Mouse (Mus musculus): ENCODE results near the gene Pik3r4.

Pik3r4 gene

DNA sequence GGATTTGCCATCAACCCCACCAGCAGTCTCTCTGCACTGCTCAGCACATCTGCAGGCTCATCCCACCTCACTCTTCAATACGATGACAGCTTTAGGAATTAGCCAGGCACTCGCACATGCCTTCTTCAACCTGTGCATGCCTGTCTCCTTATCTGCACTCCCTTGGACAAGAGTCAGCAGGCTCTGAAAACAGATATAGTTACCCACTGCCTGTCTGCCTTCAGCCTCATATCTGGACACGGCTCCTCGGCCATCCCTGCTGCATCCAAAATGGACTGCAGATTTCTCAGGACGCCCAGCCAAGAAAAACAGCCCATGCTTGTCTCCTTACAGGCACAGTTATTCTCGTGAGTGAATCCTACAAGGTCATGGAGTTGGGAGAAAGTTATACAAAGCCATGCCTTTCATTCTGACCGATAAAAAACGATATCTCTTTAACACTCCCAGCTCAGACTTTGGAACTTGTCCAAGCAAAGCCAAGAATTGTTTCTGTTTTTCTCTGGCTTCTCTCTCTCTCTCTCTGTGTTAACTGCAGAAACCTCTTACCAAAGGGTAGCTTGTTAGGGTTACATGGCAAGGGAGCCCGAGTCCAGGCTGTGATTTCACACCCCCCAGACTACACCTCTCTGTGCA, 55.1 kb downstream of the Pik3r4 start:
- DNase-seq = no peak

DNA sequence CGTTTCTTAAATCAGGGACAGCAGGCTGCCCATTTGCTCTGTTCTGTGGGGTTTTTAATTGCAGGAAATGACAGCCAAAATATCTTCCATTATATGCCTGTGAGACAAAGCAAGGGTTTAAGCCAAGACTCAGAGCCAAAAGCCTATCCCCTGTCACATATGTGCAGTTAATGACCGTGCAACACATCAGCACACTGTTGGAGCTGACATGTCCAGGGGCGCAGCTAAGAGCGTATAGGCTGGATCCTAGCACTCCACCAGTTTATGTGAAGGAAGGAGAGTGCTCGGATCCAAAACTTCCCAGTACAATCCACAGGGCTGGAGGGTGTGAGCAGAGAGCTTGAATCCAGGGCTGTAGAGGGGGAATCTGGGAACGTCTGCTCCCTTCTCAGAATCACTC, 57.9 kb downstream of the Pik3r4 start:
- no peak for DNase-seq

DNA sequence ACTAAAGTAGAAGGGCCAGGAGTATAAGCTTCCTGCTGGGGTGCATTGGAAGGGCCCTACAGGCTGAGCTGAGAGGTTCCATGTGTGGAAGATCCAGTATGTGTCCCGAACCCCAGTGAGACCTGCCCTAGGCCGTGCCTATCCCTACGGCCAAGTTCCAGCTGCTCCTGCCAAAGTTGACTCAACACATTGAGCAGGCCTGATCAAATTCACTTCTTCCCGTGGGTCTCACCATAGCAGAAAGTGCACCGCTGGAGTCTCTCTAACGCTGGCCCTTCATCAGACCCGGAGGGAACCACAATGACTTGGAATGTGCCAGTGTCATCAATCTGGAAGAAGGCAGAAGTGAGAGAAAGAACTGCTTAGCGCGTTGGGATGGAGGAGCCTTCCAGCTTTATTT, 59.2 kb downstream of the Pik3r4 start:
- no peak for DNase-seq

DNA sequence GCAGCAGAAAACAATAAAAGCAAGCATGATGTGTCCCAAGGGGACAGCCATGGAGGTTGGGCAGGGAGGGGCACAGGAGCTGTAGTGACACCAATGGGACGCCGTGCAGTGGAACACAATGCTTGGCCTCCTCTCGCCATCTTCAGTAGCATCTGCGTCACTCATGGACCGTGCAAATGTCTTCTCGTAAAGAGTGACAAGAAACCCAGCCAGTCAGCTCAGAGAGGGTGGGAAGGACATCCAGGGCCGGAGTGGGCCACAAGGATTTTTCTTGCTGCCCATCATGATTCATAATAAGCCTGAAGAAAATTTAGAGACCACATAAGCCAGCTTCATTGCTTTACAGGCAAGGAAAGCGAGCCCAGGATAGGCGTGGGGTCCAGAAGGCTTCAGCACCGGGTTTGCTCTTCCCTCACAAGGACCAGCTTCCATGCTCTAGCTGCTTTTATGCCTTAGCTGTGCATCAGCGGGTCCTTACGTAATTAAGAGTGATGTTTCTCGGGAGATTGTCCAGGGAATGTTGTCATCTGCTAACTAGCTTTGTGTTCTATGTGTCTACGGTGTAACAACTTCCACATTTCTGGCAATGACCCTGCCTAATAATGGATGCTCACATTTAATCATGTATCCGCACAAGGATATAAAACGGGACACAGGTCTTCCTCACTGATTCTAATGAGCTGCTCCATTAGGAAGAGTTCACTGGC, 61.6 kb downstream of the Pik3r4 start:
- DNase-seq = no peak

DNA sequence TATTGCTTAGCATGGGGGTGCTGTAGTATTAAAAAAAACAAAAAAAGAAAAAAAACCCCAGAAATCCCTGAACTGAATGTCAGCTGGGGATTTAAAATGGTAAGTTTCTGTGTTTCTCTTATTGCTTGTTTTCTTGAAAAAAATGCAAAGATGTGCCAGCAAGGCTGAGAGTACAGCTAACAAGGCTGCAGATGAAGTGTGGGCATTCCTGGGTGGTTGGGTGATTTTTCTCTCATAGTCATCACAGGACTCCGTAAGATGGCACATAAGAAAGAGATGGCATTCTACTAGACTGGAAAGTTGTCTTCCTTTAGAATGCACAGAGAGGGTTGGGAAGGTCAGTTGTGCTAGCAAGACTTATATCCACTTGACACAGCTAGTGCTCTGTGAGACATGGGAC, 62.2 kb downstream of the Pik3r4 start:
- DNase-seq = no peak

DNA sequence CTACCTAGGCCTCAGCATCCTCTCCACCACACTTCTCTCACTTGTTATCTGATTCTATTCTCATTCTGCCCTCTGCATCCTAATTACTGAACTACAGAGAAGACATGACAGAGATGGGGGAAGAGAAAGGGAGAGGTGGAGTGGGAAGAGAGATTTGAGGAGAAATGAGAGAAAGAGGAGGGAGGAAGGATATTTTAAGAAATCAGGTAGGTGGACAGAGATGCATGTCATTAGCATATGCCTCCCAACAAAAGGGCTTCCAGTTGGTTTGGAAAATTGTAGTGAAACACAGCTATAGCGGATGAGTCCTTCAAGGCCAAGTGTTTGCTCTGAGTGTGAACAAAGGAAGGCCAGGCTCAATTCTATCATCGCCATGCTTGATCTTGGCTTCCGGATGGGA, 69.3 kb downstream of the Pik3r4 start:
- DNase-seq = no peak

DNA sequence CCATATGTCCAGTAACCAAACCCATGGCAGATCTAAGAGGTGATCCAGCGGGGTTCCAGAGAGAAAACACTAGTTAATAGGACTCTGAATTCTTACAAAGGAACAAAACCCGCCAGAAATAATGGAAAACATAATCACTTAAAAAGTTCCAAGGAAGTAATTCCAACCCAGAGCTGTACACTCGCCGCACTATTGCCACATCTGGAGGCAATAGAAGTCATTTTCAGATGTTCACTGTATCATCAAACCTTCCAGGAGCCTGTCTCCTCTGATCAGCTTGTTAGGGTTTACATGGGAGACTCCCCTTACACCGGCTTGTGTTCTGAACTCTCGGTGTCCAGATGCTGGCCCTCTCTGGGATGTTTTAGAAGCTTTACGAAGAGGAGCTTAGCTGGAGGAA, 76.6 kb downstream of the Pik3r4 start:
- DNase-seq = no peak

DNA sequence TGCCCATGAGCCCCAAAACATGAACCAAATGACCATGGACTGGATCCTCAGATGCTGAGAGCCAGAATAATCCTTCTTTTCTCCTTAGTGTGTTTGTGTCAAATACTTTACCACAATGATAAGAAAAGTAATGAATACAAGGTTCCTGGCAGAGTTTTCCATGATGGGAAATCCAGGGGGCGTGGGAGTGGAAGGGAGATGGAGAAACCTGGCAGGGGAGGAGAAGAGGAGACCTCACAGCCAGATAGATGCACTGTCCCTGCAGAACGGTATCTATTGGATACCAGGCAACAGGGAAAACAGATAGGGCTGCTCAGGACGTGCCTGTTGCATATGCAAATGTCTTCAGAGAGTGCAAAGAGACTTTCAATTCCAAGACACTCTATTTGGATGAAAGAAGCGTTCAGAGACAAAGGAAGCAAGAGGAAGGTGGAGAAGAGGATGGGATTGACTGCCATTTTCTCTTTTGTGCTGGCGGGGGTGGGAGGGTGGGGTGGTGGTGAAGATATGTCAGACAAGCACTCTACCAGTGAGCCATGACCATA, 77.1 kb downstream of the Pik3r4 start:
- DNase-seq = no peak

DNA sequence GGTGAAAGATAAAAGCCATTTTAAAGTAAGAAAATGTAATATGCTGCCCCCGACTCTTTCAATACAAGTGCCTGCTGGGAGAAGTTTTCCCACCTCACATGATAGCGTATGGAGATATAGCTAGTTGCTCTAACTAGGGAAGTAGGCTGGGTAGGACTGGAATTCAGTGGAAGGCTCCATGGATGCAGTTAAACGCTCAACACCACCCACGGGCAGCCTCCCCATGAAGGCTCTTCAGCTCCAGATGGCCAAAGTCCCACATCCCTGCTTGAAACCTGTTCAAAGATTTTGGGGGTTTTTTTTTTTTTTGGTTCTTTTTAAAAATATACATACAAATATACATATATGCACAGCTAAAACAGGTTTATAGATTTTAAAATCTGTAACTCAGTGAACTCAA, 77.7 kb downstream of the Pik3r4 start:
- DNase-seq = no peak

DNA sequence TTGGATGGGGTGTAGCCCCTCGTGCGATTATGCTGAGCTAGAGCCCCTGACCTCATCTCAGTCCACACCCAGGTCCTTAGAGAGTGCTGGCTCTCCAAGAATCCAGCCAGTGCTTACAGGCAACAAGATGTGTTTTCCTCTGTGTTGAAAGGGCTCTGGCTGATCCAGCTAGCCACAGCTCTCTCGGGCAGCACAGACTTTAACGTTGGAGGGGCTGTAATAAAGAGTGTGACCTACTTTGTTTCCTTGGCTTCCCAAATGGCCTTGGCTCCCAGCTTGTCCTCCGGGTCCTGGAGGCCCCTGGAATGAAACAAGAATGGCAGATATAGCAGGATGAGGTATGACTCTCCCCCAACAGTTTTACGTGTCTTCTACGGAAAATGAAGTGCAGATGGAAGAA, 89.2 kb downstream of the Pik3r4 start:
- DNase-seq = no peak

DNA sequence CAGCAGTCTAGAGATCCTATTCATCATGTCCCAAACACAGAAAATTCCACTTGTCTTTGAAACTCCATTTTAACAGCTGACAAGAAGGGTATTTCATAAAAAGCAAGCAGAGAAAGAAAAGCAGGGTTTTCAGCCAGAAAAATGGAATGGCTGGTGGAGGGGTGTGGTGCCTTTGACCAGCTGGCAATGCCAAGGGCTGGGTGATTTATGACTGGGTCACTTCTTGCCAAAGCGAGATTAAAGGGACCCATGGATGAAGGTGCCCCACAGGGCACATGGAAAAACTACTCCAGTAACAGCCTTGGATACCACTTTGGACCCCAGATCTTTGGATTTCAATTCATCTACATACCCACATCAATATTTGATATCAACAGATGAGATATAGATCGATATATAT, 91.9 kb downstream of the Pik3r4 start:
- DNase-seq = no peak

DNA sequence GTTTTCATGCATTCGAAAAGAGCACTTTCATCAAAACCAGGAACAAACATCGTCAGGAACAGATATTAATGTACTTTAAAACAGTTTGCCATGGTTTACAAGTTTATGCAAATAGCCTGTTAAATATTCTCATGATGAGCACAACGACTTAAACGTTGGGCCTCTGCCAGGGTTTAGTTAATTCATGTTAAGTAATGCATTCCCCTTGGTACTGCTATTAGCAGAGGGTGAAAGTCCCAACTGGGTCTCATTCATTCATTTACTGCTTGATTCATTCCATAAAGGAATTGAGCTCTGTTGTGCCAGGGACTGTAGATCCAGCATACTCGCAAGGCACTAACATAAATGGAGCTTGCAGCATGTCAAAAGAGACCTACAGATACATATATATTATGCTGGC, 92.4 kb downstream of the Pik3r4 start:
- no peak for DNase-seq
